Mouse (Mus musculus): ENCODE measurements around the gene Hist1h2bj.
"Not testable (repeated sequence)": the region's sequence is repeated elsewhere in the genome, so short reads cannot be mapped to it uniquely, and the experiment has no call there.

The Hist1h2bj gene

GRCm38 (mm10) chr13:22039951-22040463, 3.0 kb upstream of the Hist1h2bj start:
- no peak for DNase-seq (ENCODE audit: low spot score in 2 of 2)

GRCm38 (mm10) chr13:22040464-22041141, 2.4 kb upstream of the Hist1h2bj start:
- DNase-seq (ENCODE audit: low spot score in 2 of 2): no peak

GRCm38 (mm10) chr13:22041142-22041536, 1.9 kb upstream of the Hist1h2bj start, which contains the start of gene Hist1h4i:
Hist1h4i (minus strand) TSS chr13:22041362.
- peak; percentile 98 to 99 for DNase-seq (ENCODE audit: low spot score in 2 of 2)

- DNase-seq (ENCODE audit: low spot score in 2 of 2): no peak
These were observed 1.1 kb upstream of the Hist1h2bj start for GRCm38 (mm10) chr13:22041651-22042567.

GRCm38 (mm10) chr13:22043503-22044431, 753 bp downstream of the Hist1h2bj start:
- DNase-seq (ENCODE audit: low spot score in 2 of 2): no peak

GRCm38 (mm10) chr13:22044432-22045155, 1.6 kb downstream of the Hist1h2bj start:
- no peak for DNase-seq (ENCODE audit: low spot score in 2 of 2)

- DNase-seq (ENCODE audit: low spot score in 2 of 2): no peak
These were observed 2.3 kb downstream of the Hist1h2bj start for GRCm38 (mm10) chr13:22045311-22045710.

GRCm38 (mm10) chr13:22049041-22049440, 6.0 kb downstream of the Hist1h2bj start:
- no peak for DNase-seq (ENCODE audit: low spot score in 2 of 2)

GRCm38 (mm10) chr13:22049737-22050440, 6.9 kb downstream of the Hist1h2bj start:
- no peak for DNase-seq (ENCODE audit: low spot score in 2 of 2)

- DNase-seq (ENCODE audit: low spot score in 2 of 2): peak; percentile 84 to 89
These were observed 7.8 kb downstream of the Hist1h2bj start for GRCm38 (mm10) chr13:22050591-22051522.

GRCm38 (mm10) chr13:22051523-22051859, 8.5 kb downstream of the Hist1h2bj start:
- DNase-seq (ENCODE audit: low spot score in 2 of 2): no peak

- no peak for DNase-seq (ENCODE audit: low spot score in 2 of 2)
These were observed 10.7 kb downstream of the Hist1h2bj start for GRCm38 (mm10) chr13:22053754-22054153.

- DNase-seq (ENCODE audit: low spot score in 2 of 2): no peak
These were observed 18.4 kb downstream of the Hist1h2bj start for GRCm38 (mm10) chr13:22061422-22061821.

- no peak for DNase-seq (ENCODE audit: low spot score in 2 of 2)
These were observed 20.5 kb downstream of the Hist1h2bj start for GRCm38 (mm10) chr13:22063468-22063867.

GRCm38 (mm10) chr13:22084140-22084539, 41.1 kb downstream of the Hist1h2bj start, which contains the start of gene Vmn1r188:
Vmn1r188 (plus strand) TSS chr13:22084440.
- not testable (repeated sequence) for DNase-seq (ENCODE audit: low spot score in 2 of 2)

All from spleen, postnatal 14 days (tissue).